Mouse (Mus musculus) liver, adult 2 months (tissue): ENCODE results near the gene Ercc8. TPM values are rescaled to one million over a fixed set of nuclear protein-coding genes. Genes with fewer than 3 reads are reported as not detected.

Source experiments
- DNase-seq: peaks from one replicate; pipeline ENCODE4 v3.0.0-alpha.2; 2011; ENCODE audit warnings: low read depth, low spot score; ENCODE audit errors: extremely low read depth
- H3K27ac ChIP-seq: fragments of 200-500 bp; replicated peaks from 2 replicates; pipeline ENCODE4 v1.5.1; 2012; ENCODE audit warnings: low read depth, mild to moderate bottlenecking, control low read depth, inconsistent platforms, low read length; ENCODE audit not compliant: insufficient read depth
- H3K27me3 ChIP-seq: fragments of 200-500 bp; 2 replicates; pipeline ENCODE4 v1.6.1; 2012; ENCODE audit warnings: mild to moderate bottlenecking, moderate library complexity, low read length, inconsistent platforms; ENCODE audit not compliant: control insufficient read depth, insufficient read depth
- H3K36me3 ChIP-seq: fragments of 200-500 bp; 2 replicates; pipeline ENCODE4 v1.6.1; 2012; ENCODE audit warnings: low read length, inconsistent platforms; ENCODE audit not compliant: control insufficient read depth, insufficient read depth
- H3K4me1 ChIP-seq: fragments of 200-500 bp; 2 replicates; pipeline ENCODE4 v1.6.1; 2011; ENCODE audit warnings: low read length; ENCODE audit not compliant: control insufficient read depth, insufficient read depth
- H3K4me3 ChIP-seq: fragments of 200-500 bp; 2 replicates; pipeline ENCODE4 v1.5.1; 2011; ENCODE audit warnings: low read depth, mild to moderate bottlenecking, control low read depth, low read length, moderate library complexity; ENCODE audit not compliant: insufficient read depth
- H3K79me2 ChIP-seq: fragments of 200-500 bp; 2 replicates; pipeline ENCODE4 v1.6.1; 2012; ENCODE audit warnings: inconsistent platforms, mild to moderate bottlenecking, low read length, moderate library complexity; ENCODE audit not compliant: control insufficient read depth, insufficient read depth
- H3K9ac ChIP-seq: fragments of 200-500 bp; 2 replicates; pipeline ENCODE4 v1.6.1; 2012; ENCODE audit warnings: low read depth, mild to moderate bottlenecking, control low read depth, inconsistent platforms, low read length
- CTCF ChIP-seq: fragments of 200-500 bp; IDR thresholded peaks from 2 replicates; pipeline ENCODE4 v1.5.1; 2011; ENCODE audit warnings: low read depth, low read length, control low read depth
- POLR2A ChIP-seq: fragments of 200-500 bp; IDR thresholded peaks from 2 replicates; pipeline ENCODE4 v1.6.1; 2011; ENCODE audit warnings: low read length, control low read depth; ENCODE audit not compliant: insufficient read depth; ENCODE audit errors: extremely low read depth
- WGBS: fragments of 180-500 bp; shearing (Covaris S2); methylation state at CpG from one replicate; pipeline ENCODE4 v1.1.7; 2018; 5-methylcytosine and 5-hydroxymethylcytosine counted together
- polyA plus RNA-seq: library from polyadenylated mRNA; depleted of rRNA; stranded (reverse); fragments of >200 nt; gene quantifications from 2 replicates; pipeline ENCODE4 v1.2.3, GENCODE M21; 2012; rRNA removed
- total RNA-seq: library from RNA; depleted of rRNA; stranded (reverse); fragments of >200 nt; gene quantifications from 2 replicates; pipeline ENCODE4 v1.2.3, GENCODE M21; 2014; rRNA removed

Gene Ercc8
- total and polyA plus RNA-seq, 2 experiments: 3.7 to 3.9 TPM

- 27% methylated on average over 4 of the region's 4 CpGs for WGBS
- no peak for TF ChIP-seq POLR2A
- TF ChIP-seq CTCF: no peak
- Histone ChIP-seq H3K27ac (no peak overlapping the region), H3K9ac (no peak overlapping the region), H3K79me2 (no peaks in the 10 kb centered on the region), H3K4me1 (no peaks in the 10 kb centered on the region), H3K4me3 (no peak overlapping the region), H3K27me3 (no peaks in the 10 kb centered on the region), H3K36me3 (no peaks in the 10 kb centered on the region)
- no peak for DNase-seq
Measured at GRCm38 (mm10) chr13:108240012-108240411, 81.5 kb downstream of the Ercc8 start.

GRCm38 (mm10) chr13:108241715-108242114 is 83.2 kb downstream of the Ercc8 start:
- no peak overlapping the region for H3K27ac ChIP-seq
- H3K4me1 ChIP-seq: no peaks in the 10 kb centered on the region
- H3K27me3 ChIP-seq: no peaks in the 10 kb centered on the region
- no peak overlapping the region for H3K4me3 ChIP-seq
- no peak overlapping the region for H3K9ac ChIP-seq
- 86% methylated on average over 5 of the region's 5 CpGs for WGBS
- TF ChIP-seq POLR2A (no peak), CTCF (no peak)
- H3K79me2 ChIP-seq: no peaks in the 10 kb centered on the region
- H3K36me3 ChIP-seq: no peaks in the 10 kb centered on the region
- no peak for DNase-seq

Other genes starting within 250 kb of the Ercc8 start
- 16.2 and 20.4 TPM in 2 replicates for gene Smim15, start 114.3 kb upstream of the Ercc8 start, total RNA-seq
- 3.5 and 4.0 TPM in 2 replicates for gene Smim15, start 114.3 kb upstream of the Ercc8 start, polyA plus RNA-seq
- 13.0 and 26.1 TPM in 2 replicates for gene Ndufaf2, start 108 bp upstream of the Ercc8 start, total RNA-seq
- gene Ndufaf2, start 108 bp upstream of the Ercc8 start, polyA plus RNA-seq: 10.5 and 13.8 TPM in 2 replicates
- 0.09 and 0.34 TPM in 2 replicates for gene Elovl7, start 55.7 kb downstream of the Ercc8 start, total RNA-seq
- 0.05 and 0.07 TPM in 2 replicates for gene Elovl7, start 55.7 kb downstream of the Ercc8 start, polyA plus RNA-seq
- gene Depdc1b, start 157.6 kb downstream of the Ercc8 start, total RNA-seq: 0.28 and 0.40 TPM in 2 replicates
- gene Depdc1b, start 157.6 kb downstream of the Ercc8 start, polyA plus RNA-seq: 0.14 TPM in 1 of 2 replicates, not detected in the other